Mouse (Mus musculus): ENCODE measurements at regions not wholly inside any gene's neighbourhood (a gene's known extent, or its start where the extent isn't known, plus 50 kb on each side); places are given as distances from the start of the nearest gene placed in this dataset.

DNA sequence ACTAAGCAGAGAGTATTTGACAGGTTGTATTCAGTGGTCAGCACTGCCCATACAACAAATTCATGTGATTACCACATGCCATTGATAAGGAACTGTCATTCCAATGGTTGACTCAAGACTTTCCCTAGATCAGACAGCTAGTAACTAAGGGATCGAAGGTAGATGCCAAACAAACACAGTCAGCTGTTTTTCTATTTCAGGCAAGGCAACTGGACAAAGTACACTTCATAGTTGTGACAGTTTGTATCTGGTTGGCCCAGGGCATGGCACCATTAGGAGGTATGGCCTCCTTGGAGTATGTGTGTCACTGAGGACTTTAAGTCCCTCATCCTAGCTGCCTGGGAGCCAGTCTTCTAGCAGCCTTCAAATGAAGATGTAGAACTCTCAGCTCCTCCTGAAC is 62.8 kb upstream of the Aldh1a3 start:
- CTCF ChIA-PET: no interaction called here

- CTCF ChIA-PET: no interaction called here
These were observed 60.4 kb upstream of the Aldh1a3 start for GRCm38 (mm10) chr7:66487751-66488150.

GRCm38 (mm10) chr7:66480446-66480845 is 53.1 kb upstream of the Aldh1a3 start:
- CTCF ChIA-PET: no interaction called here

GRCm38 (mm10) chr7:66479321-66479720 is 52.0 kb upstream of the Aldh1a3 start:
- CTCF ChIA-PET: no interaction called here

DNA sequence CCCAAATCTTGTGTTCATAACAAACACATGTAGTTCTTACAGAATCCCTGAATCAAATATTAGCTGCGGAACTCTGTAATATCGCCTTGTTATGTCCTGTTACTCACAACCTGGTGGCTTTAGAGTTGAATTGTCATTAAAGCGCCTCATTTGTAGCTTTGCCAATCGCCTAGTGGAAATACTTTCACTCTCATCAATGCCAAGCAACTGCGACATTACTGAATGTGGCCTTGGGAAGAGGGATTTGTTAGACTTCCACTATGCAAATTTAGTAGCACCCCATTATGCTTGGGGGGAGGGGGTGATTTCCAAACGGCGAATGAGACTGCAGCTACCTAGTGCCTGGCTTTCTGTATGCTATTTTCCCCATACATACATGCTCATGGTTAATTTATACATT is 50.8 kb upstream of the Aldh1a3 start:
- CTCF ChIA-PET: no interaction called here

DNA sequence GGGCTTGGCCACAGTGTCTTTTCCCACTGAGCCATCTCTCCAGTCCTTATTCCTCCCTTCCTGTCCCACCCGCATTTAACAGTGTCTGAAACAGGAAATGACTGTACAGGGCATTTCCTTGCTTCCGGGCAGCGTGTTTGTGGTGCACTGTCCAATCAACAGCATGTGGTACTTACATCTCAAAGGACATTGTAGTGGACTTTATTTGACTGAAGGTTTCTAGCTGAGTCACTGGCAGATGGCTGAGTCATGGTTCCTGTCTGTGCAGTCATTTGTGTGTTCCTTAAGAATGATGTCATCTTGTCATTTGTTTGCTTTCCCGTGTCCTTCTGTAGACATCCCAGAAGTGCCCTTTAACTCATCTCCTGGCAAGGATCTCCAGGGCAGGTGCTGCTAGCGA is 50.2 kb upstream of the Aldh1a3 start:
- CTCF ChIA-PET: no interaction called here
